Mouse (Mus musculus): ENCODE measurements around the gene C1qb. TPM values are rescaled to one million over a fixed set of nuclear protein-coding genes. Genes with fewer than 3 reads are reported as not detected.

C1qb gene
- total RNA-seq (2021): 10 to 100 TPM in 1 of 2 experiments, 1 to 10 TPM in 1; 8.4 to 18.3 TPM
- long read RNA-seq, experiment 1, transcript C1qb-201 (3 exons, 1,088 nt): major isoform, 9 of 9 reads
- long read RNA-seq, experiment 1, partial matches to known transcripts: 0 of 9 reads
- long read RNA-seq, experiment 1, other reads (novel, unspliced or antisense): 0 of 9 reads
- long read RNA-seq, experiment 2, partial matches to known transcripts: 0 of 3 reads
- long read RNA-seq, experiment 2, other reads (novel, unspliced or antisense): 0 of 3 reads

DNA sequence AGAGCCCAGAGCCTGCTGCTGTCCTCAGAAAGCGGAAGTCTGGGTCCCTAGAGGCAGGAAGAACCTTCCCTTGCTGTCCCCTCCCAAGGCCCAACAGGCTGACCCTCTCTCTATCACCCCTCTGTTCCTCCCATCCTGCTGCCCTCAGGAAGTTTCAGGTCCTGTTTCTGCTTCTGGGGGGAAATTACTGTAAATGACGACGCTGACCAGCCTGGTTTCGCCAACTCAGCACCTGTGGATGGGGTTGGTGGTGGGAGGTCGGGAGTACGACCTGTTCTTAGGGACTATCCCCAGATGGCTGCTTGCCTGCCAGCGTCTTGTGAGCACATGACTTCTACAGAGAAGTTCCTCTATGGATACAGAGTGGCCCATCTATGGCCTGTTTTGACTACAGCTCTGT lies at the start of gene C1qb:
Gene C1qb (minus strand): TSS at position 87 of the 400 bp plus-strand sequence.
- no peak for TF ChIP-seq CTCF (IDR thresholded peaks at IDR 0.05)
- Histone ChIP-seq H3K27ac (peak within 1 kb of the TSS; percentile 48), H3K4me3 (peak within 1 kb of the TSS; percentile 32)
- peak; percentile 43 for DNase-seq
- intact Hi-C loops (cut with DNase I): no loop called here

DNA sequence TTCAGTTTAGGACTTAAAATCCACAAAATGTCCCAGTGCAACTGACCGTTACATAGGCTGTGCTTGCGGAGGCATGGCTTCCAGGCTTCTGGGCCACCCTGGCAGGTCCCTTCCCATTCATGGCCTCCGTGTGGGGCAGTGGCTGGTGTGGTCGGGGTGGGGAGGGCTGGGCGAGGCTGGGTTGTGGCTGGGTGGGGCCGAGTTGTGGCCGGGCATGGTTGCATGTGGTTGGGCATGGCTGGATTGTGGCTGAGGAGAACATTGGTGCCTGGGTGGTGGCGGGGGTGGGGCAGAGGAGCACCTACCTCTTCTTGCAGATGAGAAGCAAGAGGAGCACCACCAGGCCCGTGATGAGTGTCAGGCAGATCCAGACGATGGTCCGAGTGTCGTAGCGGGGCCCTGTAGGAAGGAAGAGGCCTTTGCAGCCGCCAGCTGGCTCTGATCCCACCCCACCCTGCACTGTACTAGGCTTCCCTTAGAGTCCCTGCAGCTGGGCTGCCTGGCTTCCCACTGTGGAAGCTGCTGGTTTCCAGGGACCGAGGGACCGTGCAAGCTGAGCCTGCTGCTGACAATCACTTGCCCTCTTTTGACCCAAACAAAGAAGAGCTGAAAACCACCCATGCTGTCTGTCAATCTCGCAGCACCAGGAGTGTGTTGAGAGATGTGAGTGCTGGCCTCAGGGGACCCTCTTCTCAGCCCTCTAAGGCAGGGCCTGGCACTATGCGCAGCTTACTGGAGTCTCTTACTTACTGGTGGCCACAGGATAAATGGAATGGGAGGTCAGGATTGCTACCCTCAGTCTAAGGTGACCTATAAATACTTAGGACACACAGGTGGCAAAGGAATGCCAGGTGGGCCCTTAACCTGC lies 49.0 kb upstream of the C1qb start:
- no peak overlapping the region for H3K27ac ChIP-seq
- intact Hi-C loops (cut with DNase I): no loop called here
- H3K4me3 ChIP-seq: no peak overlapping the region
- no peak for TF ChIP-seq CTCF (IDR thresholded peaks at IDR 0.05)
- DNase-seq: no peak

DNA sequence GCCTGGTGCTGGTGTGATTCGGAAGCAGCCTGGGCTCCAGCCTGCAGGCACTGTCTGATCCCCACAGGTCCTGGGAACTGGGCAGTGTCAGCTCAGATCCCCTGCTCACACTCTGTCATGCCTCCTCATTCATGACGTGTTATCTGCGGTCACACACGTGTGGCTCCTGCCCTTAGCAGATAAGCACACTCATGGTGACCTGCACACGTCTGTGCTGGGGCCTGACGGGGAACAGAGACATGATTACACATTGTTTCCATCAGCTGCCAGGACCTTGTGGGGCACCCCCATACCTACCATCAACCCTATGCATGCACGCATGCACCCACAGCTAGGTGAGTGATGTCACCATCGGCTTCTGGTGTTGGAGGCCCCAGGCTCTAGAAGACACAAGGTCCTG lies 44.5 kb upstream of the C1qb start:
- Histone ChIP-seq H3K27ac (no peak overlapping the region), H3K4me3 (no peak overlapping the region)
- TF ChIP-seq CTCF (IDR thresholded peaks at IDR 0.05): no peak
- DNase-seq: no peak
- intact Hi-C loops (cut with DNase I): no loop called here

DNA sequence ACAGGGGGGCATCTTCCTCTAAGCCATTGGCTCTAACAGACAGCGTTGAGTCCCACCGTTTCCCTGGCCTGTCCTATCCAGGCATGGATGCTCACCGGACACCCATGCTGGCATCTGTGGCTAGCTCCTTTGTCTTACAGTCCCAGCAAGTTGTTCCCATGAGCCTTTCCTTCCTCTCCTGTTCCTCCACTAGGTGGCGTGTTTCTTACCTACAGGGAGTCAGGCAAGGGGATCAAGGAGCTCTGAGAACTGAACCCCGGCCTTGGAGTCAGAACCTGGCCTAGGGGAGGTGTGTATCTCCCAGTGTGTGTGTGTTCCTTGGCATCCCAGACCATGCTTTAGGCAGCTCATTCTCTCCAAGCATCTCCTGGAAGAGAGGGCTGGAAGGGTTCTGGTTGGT lies 42.9 kb upstream of the C1qb start:
- no peak for DNase-seq
- intact Hi-C loops (cut with DNase I): loop anchor here (1.0 kb wide), 1 partner anchor 143 kb away; no protein-coding TSS in a partner anchor
- Histone ChIP-seq H3K4me3 (no peak overlapping the region), H3K27ac (no peak overlapping the region)
- TF ChIP-seq CTCF (IDR thresholded peaks at IDR 0.05): peak; percentile 66

DNA sequence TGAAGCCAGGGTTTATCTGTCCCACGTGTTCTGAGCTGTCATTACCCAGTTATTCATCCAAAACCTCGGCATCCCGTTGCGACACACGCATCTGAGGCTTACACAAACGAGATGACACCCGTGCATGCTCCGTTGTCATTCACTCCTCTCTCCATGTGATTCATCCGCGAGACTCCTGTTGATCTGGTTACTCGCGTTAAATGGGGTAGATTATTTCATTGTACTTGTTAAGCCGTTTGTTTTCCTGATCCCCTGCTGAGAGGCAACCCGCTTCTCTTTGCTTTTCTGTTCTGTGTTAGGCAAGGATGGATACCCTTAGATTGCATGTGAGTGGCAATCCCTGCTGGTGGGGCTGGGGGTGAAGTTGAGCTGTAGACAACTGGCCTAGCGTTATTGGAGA lies 39.8 kb upstream of the C1qb start:
- no peak for DNase-seq
- no peak for TF ChIP-seq CTCF (IDR thresholded peaks at IDR 0.05)
- Histone ChIP-seq H3K27ac (no peak overlapping the region), H3K4me3 (no peak overlapping the region)
- intact Hi-C loops (cut with DNase I): no loop called here

DNA sequence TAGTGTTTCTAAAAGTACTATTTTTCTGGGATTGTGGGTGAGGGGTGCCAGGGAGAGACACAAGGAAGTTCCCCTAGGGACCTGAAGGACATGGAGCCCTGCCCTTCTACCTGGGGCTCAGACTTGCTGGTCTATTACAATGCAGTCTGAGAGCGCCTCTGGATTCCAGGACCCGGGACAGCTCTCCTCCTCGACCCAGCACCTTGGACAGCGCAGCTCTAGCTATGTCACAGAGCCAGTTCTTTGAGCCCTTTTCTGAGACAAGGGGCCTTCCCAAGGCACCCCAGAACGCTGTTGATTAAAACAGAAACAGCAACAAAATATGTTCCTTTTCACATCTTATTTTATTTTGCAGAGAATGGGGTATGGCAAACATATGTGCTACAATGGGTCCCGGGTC lies 38.5 kb upstream of the C1qb start:
- no peak overlapping the region for H3K4me3 ChIP-seq
- peak; percentile 63 for DNase-seq
- intact Hi-C loops (cut with DNase I): no loop called here
- no peak overlapping the region for H3K27ac ChIP-seq
- TF ChIP-seq CTCF (IDR thresholded peaks at IDR 0.05): no peak

DNA sequence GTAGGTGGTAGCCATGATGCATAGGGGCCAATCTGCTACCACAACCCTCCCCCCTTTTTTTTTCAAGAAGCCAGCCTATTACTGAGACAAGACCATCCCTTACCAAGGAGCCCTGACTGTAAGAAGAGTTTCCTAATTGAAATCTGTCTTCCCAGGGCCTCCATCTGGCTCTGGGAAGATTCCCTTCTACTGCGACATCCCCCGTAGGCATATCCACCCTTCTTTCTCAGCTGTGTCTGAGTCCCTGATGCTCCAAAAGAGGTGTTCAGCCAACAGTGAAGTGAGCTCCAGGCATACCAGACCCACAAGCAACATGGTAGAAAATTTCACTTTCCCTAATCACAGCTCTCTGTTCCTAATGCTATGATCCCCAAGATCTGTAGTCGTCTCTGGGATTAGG lies 33.5 kb upstream of the C1qb start:
- TF ChIP-seq CTCF (IDR thresholded peaks at IDR 0.05): no peak
- Histone ChIP-seq H3K27ac (no peak overlapping the region), H3K4me3 (no peak overlapping the region)
- intact Hi-C loops (cut with DNase I): no loop called here
- no peak for DNase-seq

DNA sequence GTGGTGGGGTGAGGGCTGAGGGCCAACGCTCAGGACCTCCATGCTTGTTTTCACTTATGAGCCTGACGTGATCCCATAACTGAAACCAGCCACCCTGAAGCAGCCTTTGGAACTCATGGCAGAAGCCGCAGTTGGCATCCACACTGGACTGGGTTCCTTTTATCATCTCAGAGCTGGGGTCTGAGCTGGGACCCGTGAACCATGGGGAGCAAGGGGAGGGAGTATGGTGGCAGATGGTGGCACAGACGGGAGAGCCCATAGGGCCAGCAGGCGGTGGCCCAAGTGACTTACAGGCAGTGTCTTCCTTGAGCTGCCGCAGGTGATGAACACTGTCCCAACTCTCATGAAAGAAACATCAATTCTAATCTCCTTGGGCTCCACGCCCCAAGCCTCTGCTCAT lies 32.8 kb upstream of the C1qb start:
- intact Hi-C loops (cut with DNase I): no loop called here
- no peak overlapping the region for H3K4me3 ChIP-seq
- DNase-seq: no peak
- H3K27ac ChIP-seq: no peak overlapping the region
- TF ChIP-seq CTCF (IDR thresholded peaks at IDR 0.05): no peak

DNA sequence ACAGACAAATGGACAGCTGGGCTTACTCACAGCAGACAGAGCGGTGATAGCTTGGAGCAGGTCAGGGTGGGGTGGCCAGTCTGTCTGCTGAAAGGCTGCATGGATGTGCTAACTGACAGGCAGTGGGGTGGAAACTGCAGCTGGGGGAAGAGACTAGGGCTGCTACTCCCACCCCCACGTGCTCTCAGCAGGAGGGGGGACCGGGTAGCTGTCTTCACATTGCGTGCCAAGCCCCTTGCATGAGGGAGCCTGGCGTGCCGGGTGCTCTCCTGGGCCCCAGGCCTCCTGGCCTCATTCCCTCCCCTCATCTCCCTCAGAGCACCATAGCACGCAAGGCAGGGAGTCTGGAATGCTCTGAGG lies 31.2 kb upstream of the C1qb start:
- Histone ChIP-seq H3K27ac (no peak overlapping the region), H3K4me3 (no peak overlapping the region)
- DNase-seq: no peak
- TF ChIP-seq CTCF (IDR thresholded peaks at IDR 0.05): no peak
- intact Hi-C loops (cut with DNase I): no loop called here

DNA sequence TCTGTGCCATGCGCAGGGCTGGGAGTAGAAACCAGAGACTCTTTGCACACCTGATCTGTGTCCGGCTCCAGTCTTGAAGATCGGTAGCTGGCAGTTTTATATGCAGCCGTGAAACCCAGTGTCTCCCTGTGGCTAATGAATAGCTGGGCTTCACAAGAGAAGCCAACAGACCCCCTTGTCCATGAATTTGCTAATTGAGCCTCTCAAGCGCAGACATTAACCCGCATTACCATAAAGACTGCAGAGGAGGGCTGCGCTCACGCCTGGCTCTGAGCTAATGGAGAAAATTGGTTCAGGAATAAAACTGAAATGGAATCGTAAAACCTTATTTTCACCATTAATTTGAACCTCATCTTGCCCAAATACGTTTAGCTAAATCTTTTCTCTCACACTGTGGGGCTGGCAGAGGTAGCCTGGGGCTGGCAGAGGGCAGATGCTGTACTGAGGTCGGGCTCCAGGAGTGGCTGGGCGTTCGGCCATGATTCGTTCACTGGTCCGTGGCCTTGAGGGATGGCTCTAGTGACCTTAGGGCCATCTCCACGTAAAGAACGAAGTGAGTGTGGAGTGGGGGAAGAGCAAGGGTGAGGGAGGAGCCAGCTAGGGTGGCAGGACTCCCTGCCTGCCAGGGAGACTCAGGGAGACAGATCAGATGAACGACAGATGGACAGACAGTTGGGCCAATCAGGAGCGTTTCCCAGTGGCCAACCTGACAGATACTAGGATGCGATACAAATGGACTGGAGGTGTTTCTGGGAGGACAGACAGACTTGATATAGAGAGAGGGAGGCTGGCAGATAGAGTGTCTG lies 30.6 kb upstream of the C1qb start:
- no peak for DNase-seq
- no peak for TF ChIP-seq CTCF (IDR thresholded peaks at IDR 0.05)
- H3K27ac ChIP-seq: no peak overlapping the region
- intact Hi-C loops (cut with DNase I): no loop called here
- H3K4me3 ChIP-seq: no peak overlapping the region

DNA sequence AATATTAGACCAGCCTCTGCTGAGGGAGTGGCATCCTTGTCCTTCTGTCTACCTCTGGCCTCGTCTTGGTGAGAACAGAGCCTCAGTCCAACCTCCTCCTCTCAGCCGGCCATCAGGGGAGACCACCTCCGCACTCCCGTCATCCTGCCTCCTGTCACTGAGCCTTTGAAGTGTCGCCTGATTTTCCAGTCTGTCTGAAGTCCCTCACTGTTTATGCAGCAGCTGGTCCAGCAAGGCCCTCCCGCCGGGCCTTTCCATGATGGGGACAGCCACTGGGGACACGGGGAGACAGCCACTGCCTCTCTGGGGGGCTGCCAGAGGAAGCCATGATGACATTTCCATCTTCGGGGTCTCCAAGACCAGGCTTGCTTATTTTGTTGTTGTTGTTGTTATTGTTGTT lies 26.9 kb upstream of the C1qb start:
- Histone ChIP-seq H3K4me3 (no peak overlapping the region), H3K27ac (no peak overlapping the region)
- DNase-seq: no peak
- intact Hi-C loops (cut with DNase I): no loop called here
- no peak for TF ChIP-seq CTCF (IDR thresholded peaks at IDR 0.05)

DNA sequence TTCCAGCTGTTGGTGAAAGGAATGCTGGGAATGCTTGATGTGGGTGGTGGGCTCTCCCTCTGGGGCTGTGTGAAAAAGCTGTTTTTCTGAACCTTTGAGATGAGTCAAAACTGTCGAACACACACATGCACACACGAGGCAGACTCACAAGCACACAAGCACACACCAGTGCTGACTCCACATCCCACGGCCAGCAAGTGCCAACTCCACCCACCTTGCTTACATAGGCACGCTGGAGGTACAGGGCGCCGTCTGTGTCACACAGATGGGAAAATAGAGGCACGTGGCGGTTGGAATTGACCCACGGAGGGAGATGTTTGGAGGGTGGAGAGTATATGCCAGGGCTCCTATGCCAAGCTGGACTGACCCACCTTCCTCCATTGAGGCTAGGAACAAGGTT lies 25.8 kb upstream of the C1qb start:
- intact Hi-C loops (cut with DNase I): no loop called here
- Histone ChIP-seq H3K4me3 (no peak overlapping the region), H3K27ac (no peak overlapping the region)
- DNase-seq: no peak
- no peak for TF ChIP-seq CTCF (IDR thresholded peaks at IDR 0.05)

DNA sequence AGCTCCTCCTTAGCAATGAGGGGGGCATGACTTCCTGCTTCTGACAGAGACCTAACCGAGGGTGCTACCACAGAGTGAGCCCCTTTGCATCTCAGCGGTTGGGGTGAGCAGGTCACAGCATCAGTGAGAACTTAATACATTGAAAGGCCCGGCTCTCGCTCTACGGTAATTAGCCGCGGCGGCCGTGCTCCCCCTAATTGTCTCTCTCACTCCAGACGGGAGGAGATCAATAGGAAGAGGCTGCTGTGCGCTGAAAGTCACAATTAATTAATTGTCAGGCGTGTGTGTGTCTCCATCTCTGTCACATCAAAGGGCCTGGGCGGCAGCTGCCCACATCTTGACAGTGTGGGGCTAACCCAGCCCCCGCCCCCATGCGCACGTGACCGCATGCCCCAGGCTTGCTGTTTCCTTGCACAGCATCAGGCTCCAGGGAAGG lies 25.2 kb upstream of the C1qb start:
- no peak for DNase-seq
- no peak for TF ChIP-seq CTCF (IDR thresholded peaks at IDR 0.05)
- intact Hi-C loops (cut with DNase I): no loop called here

More for the DNA sequence above, 25.2 kb upstream of the C1qb start:
- no peak overlapping the region for H3K4me3 ChIP-seq
- no peak overlapping the region for H3K27ac ChIP-seq
